Mouse (Mus musculus) embryonic stem cell, embryonic (primary cell): ENCODE data around the gene Acbd5.
"Not testable (repeated sequence)": the region's sequence is repeated elsewhere in the genome, so short reads cannot be mapped to it uniquely, and the experiment has no call there.

Source experiments
- CTCF ChIA-PET, 4 experiments: fragments of 300-600 bp in 2 of 4; fragments of 350-600 bp in 2 of 4; sonication (Branson Sonifier 250); formaldehyde crosslinking; loops; one replicate each; lab custom pipeline; 2022; ENCODE audit warnings: inconsistent platforms in 2 of 4; lab: Charles Lee
- POLR2A ChIA-PET, 4 experiments: fragments of 300-600 bp in 2 of 4; fragments of 350-600 bp in 2 of 4; sonication (Branson Sonifier 250); formaldehyde crosslinking; loops; one replicate each; lab custom pipeline; 2022; ENCODE audit warnings: antibody characterized with exemption in 4 of 4, inconsistent platforms in 1 of 4; lab: Charles Lee

Gene Acbd5

DNA sequence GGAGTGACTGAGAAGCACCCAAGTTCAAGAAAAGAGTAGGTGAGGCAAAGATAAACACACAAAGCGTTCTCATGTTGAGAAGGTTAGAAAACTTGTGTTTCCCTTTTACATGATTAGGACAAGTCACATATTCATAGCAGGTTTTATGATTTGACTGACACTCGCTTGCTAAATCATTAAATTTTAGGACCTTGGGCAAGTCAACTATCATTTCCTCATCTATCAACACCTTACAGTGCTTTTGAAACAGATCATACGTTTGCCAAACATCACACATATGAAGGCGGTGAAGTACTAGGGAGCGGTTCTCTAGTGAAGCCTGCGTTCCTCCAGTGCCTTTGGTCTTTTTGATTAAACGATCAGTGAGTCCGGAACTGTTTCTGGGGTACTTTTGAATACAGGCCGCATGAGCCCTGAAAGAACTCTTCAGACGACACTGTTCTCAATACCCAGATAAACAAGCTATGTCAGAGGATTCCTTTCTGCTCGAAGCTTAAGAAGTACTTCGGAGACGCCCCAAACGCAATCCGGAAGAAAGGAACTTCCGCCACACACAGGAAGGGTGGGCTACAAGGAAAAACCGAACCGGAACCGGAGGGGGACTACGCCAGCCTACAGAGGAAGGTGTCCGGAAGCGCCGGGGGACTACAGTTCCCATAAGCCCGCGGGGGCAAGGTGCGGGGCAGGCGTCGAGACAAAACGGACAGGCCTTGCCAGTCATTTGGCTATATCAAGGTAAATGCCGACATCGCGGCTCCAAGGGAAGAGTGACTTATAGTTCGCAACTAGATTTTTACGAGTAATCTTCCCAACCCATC is at the start of gene Acbd5:
Gene Acbd5 (plus strand): TSS at position 616 of the 818 bp plus-strand sequence.
- ChIA-PET CTCF (interaction anchor here in 2 of 4 experiments (0.5 to 1.0 kb wide), 2 partner anchors 13 to 25 kb away, joined by 3 to 8 read pairs; no protein-coding TSS in a partner anchor), POLR2A (interaction anchor here in 3 of 4 experiments (0.6 to 5.0 kb wide), 30 partner anchors 8 to 182 kb away, joined by 3 to 42 read pairs (median 4); partner anchors contain the start of genes Abi1 (in 3 of the 3), Pdss1 (in 3 of the 3), Mastl (in 1 of the 3) and Yme1l1 (in 1 of the 3))

GRCm38 (mm10) chr2:23019170-23019569 is 48.8 kb upstream of the Acbd5 start:
- ChIA-PET CTCF (interaction anchor here in 2 of 4 experiments (0.6 to 1.7 kb wide), 3 partner anchors 10 to 124 kb away, joined by 3 read pairs; partner anchors contain the start of gene Pdss1 (in 1 of the 2)), POLR2A (interaction anchor here in 2 of 4 experiments (1.0 to 5.1 kb wide), 8 partner anchors 12 to 39 kb away, joined by 3 to 46 read pairs (median 6); partner anchors contain the start of gene Abi1 (in 1 of the 2))

DNA sequence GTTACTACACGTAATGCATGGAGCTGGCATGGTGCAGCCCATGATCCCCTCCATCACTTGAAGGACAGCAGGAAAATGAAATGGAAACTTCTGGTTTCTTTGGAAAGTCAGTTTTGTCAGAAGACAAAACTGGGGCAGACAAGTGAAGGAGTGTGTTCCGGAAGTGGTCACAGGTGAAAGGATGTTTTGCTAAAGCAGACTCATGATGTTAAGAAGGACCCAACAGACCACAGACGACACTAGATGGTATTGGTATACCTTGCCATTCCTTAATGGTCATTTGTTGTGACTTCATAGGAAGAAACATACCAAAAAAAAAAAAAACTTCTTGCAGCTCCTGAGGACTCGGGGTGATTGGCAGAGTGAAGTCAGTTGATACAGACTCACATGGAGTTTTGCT is 46.6 kb upstream of the Acbd5 start:
- ChIA-PET CTCF (no interaction called here), POLR2A (interaction anchor here in 2 of 4 experiments (0.6 to 3.8 kb wide), 11 partner anchors 11 to 49 kb away, joined by 3 to 30 read pairs (median 6); partner anchors contain the start of genes Abi1 (in 2 of the 2) and Acbd5 (in 1 of the 2))

- POLR2A ChIA-PET, result interaction anchor here in 2 of 4 experiments (0.6 to 3.8 kb wide), 15 partner anchors 11 to 127 kb away, joined by 3 to 30 read pairs (median 5); partner anchors contain the start of genes Abi1 (in 2 of the 2), Pdss1 (in 2 of the 2) and Acbd5 (in 1 of the 2)
- CTCF ChIA-PET, result no interaction called here
Observed at GRCm38 (mm10) chr2:23021721-23022120, 46.2 kb upstream of the Acbd5 start.

DNA sequence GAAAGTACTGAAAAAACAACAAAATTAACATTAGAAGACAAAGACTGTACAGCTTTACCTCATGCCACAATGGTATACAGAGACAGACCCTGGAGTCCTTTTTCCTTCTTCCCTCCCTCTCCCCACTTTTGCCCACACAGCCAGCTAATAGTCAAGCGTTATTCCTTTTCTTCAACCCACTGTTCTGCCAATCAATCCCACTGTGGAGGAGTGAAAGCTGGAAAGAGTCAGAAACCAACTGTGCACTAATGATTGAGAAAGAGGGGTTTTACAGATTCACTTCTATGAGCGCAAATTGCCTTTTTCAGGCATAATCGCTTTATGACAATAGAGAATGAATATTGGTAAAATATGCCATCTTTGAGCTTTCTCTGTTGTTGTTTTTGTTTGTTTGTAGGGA is 44.9 kb upstream of the Acbd5 start:
- ChIA-PET POLR2A (interaction anchor here in 2 of 4 experiments (1.0 to 3.8 kb wide), 15 partner anchors 10 to 128 kb away, joined by 3 to 30 read pairs (median 5); partner anchors contain the start of genes Abi1 (in 2 of the 2) and Pdss1 (in 1 of the 2)), CTCF (no interaction called here)

DNA sequence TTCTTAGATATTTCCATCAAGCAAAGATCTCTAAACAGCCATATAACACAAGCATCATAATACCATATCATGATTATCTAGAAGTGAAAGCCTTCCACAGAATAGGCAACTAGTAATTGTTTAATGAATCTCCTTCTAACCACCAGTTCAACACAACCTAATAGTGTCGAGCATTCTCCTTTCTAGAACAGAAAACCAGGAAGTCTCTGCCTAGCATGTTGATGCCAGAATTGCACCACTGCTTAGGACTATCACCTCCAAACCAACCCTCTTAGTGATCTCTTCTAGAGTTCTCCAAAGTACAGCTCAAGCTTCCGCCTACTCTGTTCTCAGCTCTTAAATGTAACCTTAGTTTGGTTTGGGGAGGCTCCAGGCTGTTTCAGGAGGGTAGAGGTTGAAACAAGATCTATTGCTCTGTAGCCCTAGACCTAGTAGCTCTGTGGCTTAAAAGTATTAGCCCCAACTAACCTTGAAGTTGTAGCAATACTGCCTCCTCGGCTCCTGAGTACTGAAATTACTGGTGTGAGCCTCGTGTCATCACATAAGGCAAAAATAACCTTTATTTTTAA is 44.2 kb upstream of the Acbd5 start:
- CTCF ChIA-PET, result no interaction called here
- POLR2A ChIA-PET, result interaction anchor here in 2 of 4 experiments (1.0 to 3.8 kb wide), 10 partner anchors 10 to 110 kb away, joined by 3 to 30 read pairs (median 6); partner anchors contain the start of gene Abi1 (in 2 of the 2)

DNA sequence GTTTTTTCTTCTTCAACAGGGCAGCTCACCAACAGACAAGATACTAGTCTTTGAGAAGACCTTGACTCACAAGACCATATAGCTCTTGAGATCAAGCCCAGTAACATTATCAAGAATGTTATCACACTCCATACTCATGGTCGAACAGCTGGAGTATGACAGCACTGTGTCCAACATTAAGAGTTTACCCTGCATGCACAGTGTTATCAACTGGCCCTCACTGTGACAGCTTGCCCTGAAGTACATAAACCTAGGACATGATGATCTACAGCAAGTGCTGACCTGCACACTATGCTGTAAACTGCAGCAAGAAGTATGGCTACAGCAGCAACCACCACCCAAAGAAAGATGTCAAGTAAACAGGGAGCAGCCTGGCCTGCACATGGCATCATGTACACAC is 41.6 kb upstream of the Acbd5 start:
- CTCF ChIA-PET, result no interaction called here

GRCm38 (mm10) chr2:23028826-23029225 is 39.1 kb upstream of the Acbd5 start:
- ChIA-PET CTCF (no interaction called here), POLR2A (interaction anchor here in 1 of 4 experiments (0.7 to 1.9 kb wide), 6 partner anchors 11 to 56 kb away, joined by 3 to 9 read pairs (median 4); partner anchors contain the start of gene Abi1)

More for the DNA sequence above, 41.6 kb upstream of the Acbd5 start:
- POLR2A ChIA-PET, result interaction anchor here in 3 of 4 experiments (0.6 to 2.2 kb wide), 4 partner anchors 13 to 899 kb away, joined by 3 to 5 read pairs (median 4); partner anchors contain the start of gene Abi1 (in 1 of the 3)

GRCm38 (mm10) chr2:23030631-23031030 is 37.3 kb upstream of the Acbd5 start:
- POLR2A ChIA-PET, result interaction anchor here in 2 of 4 experiments (0.6 to 1.7 kb wide), 3 partner anchors 9 to 28 kb away, joined by 4 to 5 read pairs (median 5); partner anchors contain the start of gene Abi1 (in 1 of the 2)

GRCm38 (mm10) chr2:23034692-23035435 is 33.1 kb upstream of the Acbd5 start:
- CTCF ChIA-PET, result no interaction called here
- POLR2A ChIA-PET, result interaction anchor here in 2 of 4 experiments (0.6 to 3.3 kb wide), 5 partner anchors 13 to 33 kb away, joined by 3 to 12 read pairs (median 4); partner anchors contain the start of gene Acbd5 (in 1 of the 2)

More at GRCm38 (mm10) chr2:23030631-23031030, 37.3 kb upstream of the Acbd5 start:
- CTCF ChIA-PET, result no interaction called here

DNA sequence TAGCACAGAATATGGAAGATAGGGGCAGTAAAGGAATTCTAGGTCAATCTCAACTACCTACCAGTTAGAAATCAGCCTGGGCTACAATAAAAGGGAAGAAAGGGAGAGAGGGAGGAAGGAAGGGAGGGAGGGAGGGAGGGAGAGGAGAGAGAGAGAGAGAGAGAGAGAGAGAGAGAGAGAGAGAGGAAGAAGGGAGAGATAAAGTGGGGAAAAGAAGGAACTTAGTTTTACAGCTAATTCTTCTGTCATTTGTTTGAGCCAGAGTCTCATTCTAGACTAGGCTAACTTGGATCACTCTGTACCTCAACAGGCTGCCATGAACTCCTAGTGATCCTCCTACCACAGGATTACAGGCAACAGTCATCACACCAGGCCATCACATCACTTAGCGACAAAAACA is 32.5 kb upstream of the Acbd5 start:
- POLR2A ChIA-PET, result interaction anchor here in 1 of 4 experiments (0.7 to 3.3 kb wide), 2 partner anchors 13 to 15 kb away, joined by 3 to 9 read pairs; no protein-coding TSS in a partner anchor
- CTCF ChIA-PET, result no interaction called here

GRCm38 (mm10) chr2:23039082-23040000 is 28.6 kb upstream of the Acbd5 start:
- CTCF ChIA-PET, result interaction anchor here in 2 of 4 experiments (0.5 to 1.0 kb wide), 3 partner anchors 33 to 1023 kb away, joined by 3 to 8 read pairs (median 4); partner anchors contain the start of gene Pdss1 (in 1 of the 2)
- POLR2A ChIA-PET, result interaction anchor here (0.6 to 4.4 kb wide), 48 partner anchors 9 to 147 kb away, joined by 3 to 42 read pairs (median 4); partner anchors contain the start of genes Acbd5 (in 3 of the 4), Pdss1 (in 3 of the 4), Mastl (in 2 of the 4) and Yme1l1 (in 1 of the 4)

GRCm38 (mm10) chr2:23040001-23040646 is 27.8 kb upstream of the Acbd5 start, which contains the start of gene Abi1:
Abi1 (minus strand) TSS chr2:23040241.
- POLR2A ChIA-PET, result interaction anchor here (0.6 to 4.4 kb wide), 47 partner anchors 8 to 148 kb away, joined by 3 to 42 read pairs (median 4); partner anchors contain the start of genes Acbd5 (in 3 of the 4), Pdss1 (in 3 of the 4), Mastl (in 2 of the 4) and Yme1l1 (in 1 of the 4)
- CTCF ChIA-PET, result interaction anchor here in 2 of 4 experiments (0.5 to 1.0 kb wide), 4 partner anchors 34 to 1024 kb away, joined by 3 to 8 read pairs (median 4); partner anchors contain the start of gene Pdss1 (in 1 of the 2)

DNA sequence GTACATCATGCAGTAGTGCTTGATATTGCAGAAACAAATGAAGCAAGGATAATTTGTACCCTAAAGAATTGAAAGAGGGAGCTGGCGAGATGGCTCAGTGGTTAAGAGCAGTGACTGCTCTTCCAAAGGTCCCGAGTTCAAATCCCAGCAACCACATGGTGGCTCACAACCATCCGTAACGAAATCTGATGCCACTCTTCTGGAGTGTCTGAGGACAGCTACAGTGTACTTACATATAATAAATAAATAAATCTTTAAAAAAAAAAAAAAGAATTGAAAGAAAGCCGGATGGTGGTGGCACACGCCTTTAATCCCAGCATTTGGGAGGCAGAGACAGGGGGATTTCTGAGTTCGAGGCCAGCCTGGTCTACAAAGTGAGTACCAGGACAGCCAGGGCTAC is 27.3 kb upstream of the Acbd5 start:
- POLR2A ChIA-PET, result interaction anchor here in 2 of 4 experiments (0.6 to 4.4 kb wide), 11 partner anchors 9 to 146 kb away, joined by 3 to 42 read pairs (median 11); partner anchors contain the start of genes Acbd5 (in 2 of the 2), Mastl (in 1 of the 2), Pdss1 (in 1 of the 2) and Yme1l1 (in 1 of the 2)
- CTCF ChIA-PET, result not testable (repeated sequence)

DNA sequence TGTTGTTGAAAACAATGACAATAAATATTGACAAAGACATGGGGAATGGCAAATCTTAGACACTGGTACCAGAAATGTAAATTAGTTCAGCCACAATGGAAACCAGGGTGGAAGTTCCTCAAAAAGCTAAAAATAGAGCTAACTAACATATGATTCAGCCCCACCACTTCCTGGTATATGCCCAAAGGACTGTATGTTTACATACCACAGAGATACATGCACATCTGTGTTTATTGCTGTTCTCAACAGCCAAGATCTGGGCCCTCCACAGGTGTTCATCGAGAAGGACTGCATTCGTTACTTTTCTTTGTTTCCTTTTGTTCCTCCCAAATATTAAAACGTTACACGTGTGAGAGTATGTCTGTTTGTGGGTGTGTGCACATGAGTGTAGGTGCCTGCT is 26.5 kb upstream of the Acbd5 start:
- ChIA-PET POLR2A (interaction anchor here in 2 of 4 experiments (0.6 to 4.4 kb wide), 6 partner anchors 12 to 953 kb away, joined by 3 to 42 read pairs (median 4); partner anchors contain the start of genes Acbd5 (in 2 of the 2), Mastl (in 1 of the 2) and Yme1l1 (in 1 of the 2)), CTCF (no interaction called here)
